Mouse (Mus musculus) left cerebral cortex, postnatal 10 days (tissue): ENCODE results near the gene Gcc1. TPM values are rescaled to one million over a fixed set of nuclear protein-coding genes. Genes with fewer than 3 reads are reported as not detected.

Experiments used
- DNase-seq, 2 experiments: peaks; one replicate each; pipeline ENCODE4 v3.0.0; 2021 to 2022; ENCODE audit warnings: low spot score in 2 of 2, mixed read lengths in 1 of 2; ENCODE audit errors: extremely low spot score in 1 of 2
- intact Hi-C: fragments of 180-260 bp; cut with DNase I; formaldehyde crosslinking; loops from one replicate; pipeline ENCODE4 v1.15.1; 2025
- total RNA-seq, 2 experiments: library from RNA; stranded (reverse); gene quantifications; 2 replicates each; pipeline ENCODE4 v1.2.3; 2021

Gene Gcc1
- total RNA-seq, 2 experiments from 2014 or later, result 14.6 TPM

GRCm38 (mm10) chr6:28381983-28382382 lies 46.2 kb downstream of the Gcc1 start:
- no peak for DNase-seq
- intact Hi-C loops, result no loop called here

- DNase-seq, result no peak
- intact Hi-C loops, result no loop called here
Measured at GRCm38 (mm10) chr6:28369966-28370683, 58.1 kb downstream of the Gcc1 start.

- intact Hi-C loops, result no loop called here
- no peak for DNase-seq
Measured at GRCm38 (mm10) chr6:28367575-28367974, 60.6 kb downstream of the Gcc1 start.

Other genes with a start within 250 kb of the Gcc1 start
- 10 to 100 TPM; 14.2 to 16.0 TPM for gene Zfp800, start 30.4 kb downstream of the Gcc1 start, total RNA-seq
- 100 to 1,000 TPM; 401 to 406 TPM for gene Arf5, start 4.8 kb downstream of the Gcc1 start, total RNA-seq
- gene Fscn3, start 601 bp downstream of the Gcc1 start, total RNA-seq, result under 1 TPM in 1 of 2 experiments, not detected in 1; 0.17 TPM
- gene Pax4, start 21.0 kb upstream of the Gcc1 start, total RNA-seq, result not detected
- gene Snd1, start 46.7 kb upstream of the Gcc1 start, total RNA-seq, result 100 to 1,000 TPM; 109 to 116 TPM